Mouse (Mus musculus): ENCODE measurements around the gene Eif4g2. TPM values are rescaled to one million over a fixed set of nuclear protein-coding genes. Genes with fewer than 3 reads are reported as not detected.

The Eif4g2 gene
- 100 to 1,000 TPM; 848 to 878 TPM for total RNA-seq (2023)

DNA sequence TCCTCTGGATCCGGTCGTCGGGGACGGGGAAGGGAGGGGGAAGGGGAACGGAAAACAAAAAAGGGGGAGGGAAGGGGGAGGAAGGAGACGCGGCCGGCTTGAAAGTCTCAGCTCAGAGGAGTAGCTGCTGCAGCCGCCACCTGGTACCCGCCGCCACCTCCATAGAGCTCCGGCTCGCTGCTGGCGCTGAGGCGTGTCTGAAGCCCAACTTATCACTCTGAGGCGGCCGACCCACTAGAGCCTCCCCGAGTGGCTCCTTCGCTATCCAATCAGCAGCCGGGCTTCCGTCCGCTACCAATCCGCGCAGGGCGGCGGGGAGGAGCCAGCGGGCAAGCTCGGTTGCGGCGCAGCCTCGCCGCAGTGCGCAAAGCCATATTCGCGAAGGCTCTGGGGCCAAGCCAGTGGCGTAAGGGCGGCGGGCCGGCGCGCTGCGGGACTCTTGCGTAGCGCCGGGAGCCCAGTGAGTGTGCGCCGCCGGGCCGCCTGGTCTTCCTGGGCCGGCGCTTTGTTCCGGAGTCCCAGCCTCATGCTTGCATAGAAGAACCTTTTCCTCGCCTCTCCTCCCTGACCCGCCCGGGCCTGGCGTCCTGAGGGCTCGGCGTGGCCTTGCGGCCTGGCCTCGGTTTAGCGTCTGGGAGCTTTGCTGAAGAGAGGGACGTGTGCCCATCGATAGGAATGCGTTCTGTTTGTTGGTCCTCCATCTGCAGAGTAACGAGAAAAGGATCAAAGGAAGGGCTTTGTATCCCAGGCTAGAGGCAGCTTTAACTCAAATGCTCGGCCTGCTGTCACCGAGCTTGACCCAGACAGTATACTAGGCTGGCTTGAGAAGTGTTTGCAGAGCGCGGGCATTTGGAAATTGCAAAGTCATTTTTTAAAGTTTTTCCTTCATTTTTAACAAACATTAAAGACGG is at the start of gene Eif4g2:
Gene Eif4g2, minus strand, starts transcription at position 209 of the 911 bp plus-strand sequence.

DNA sequence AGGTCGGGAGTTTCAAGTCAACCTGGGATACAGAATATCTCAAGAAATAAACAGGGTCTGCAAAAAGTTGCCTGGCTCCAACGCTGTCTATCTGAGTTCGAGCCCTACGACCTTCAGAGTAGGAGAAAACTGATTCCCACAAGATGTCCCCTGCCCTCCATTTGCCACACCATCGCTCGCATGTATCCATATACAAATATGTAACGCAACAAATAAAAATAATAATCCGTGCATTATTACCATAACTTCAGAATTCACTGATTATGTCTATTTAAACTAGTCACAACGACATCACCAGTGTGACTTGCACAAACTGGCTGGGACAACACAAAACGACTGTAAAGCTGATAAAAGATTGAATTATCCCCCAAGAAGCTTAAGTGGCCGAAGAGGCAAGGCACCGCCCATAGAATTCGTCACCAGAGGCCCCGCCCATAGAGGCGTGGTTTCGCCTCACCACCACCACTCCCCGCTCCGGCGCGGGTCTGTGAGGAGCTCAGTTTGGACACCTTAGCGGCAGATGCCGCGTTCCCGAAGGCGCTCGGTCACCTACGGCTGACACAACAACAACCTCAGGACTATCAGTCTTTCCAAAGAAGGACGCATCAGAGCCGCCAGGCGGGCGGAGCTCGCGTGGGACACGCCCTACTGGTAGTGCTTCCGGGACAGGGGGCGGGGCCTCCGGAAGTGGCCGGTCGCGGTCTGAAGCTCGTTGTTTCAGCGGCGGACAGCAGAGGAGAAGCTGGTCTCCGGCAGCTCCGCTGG is 54.4 kb downstream of the Eif4g2 start, which contains the start of gene Ctr9:
Gene Ctr9, plus strand, starts transcription at position 671 of the 765 bp plus-strand sequence.

Other genes starting within 250 kb of the Eif4g2 start
- gene Rnf141, start 238.6 kb downstream of the Eif4g2 start, total RNA-seq (2023) = 10 to 100 TPM; 71.5 to 80.1 TPM
- 1 to 10 TPM; 3.9 to 4.3 TPM for gene Lyve1, start 219.8 kb downstream of the Eif4g2 start, total RNA-seq (2023)
- gene Mrvi1, start 100.6 kb downstream of the Eif4g2 start, total RNA-seq (2023) = 1 to 10 TPM in 1 of 2 experiments, under 1 TPM in 1; 0.97 to 2.2 TPM
- 10 to 100 TPM; 36.2 to 37.9 TPM for gene Ctr9, start 54.1 kb downstream of the Eif4g2 start, total RNA-seq (2023)